Mouse (Mus musculus) heart, adult 18-20 months (tissue): ENCODE measurements around the gene Sept9. TPM values are rescaled to one million over a fixed set of nuclear protein-coding genes. Genes with fewer than 3 reads are reported as not detected.

Experiments
- DNase-seq, 2 experiments: peaks; one replicate each; pipeline ENCODE4 v3.0.0; 2021 to 2022; ENCODE audit warnings: mixed read lengths in 1 of 2
- total RNA-seq, 2 experiments: library from RNA; stranded (reverse); gene quantifications; 2 replicates each; pipeline ENCODE4 v1.2.3; 2021

The Sept9 gene
- total RNA-seq, 2 experiments from 2014 or later = 32.7 to 33.4 TPM

- no peak for DNase-seq
These were observed 24.0 kb upstream of the Sept9 start for GRCm38 (mm10) chr11:117175472-117175871.

- no peak for DNase-seq
These were observed 23.2 kb upstream of the Sept9 start for GRCm38 (mm10) chr11:117176304-117176703.

- no peak for DNase-seq
These were observed 22.6 kb upstream of the Sept9 start for GRCm38 (mm10) chr11:117176900-117177299.

- DNase-seq = peak; percentile 91 to 98
These were observed 22.0 kb upstream of the Sept9 start for GRCm38 (mm10) chr11:117177303-117177979.

- DNase-seq = no peak
These were observed 19.6 kb upstream of the Sept9 start for GRCm38 (mm10) chr11:117179902-117180301.

- DNase-seq = no peak
These were observed 16.7 kb upstream of the Sept9 start for GRCm38 (mm10) chr11:117182808-117183207.

- no peak for DNase-seq
These were observed 16.2 kb upstream of the Sept9 start for GRCm38 (mm10) chr11:117183299-117183698.

- no peak for DNase-seq
These were observed 15.6 kb upstream of the Sept9 start for GRCm38 (mm10) chr11:117183841-117184240.

- DNase-seq = no peak
These were observed 14.2 kb upstream of the Sept9 start for GRCm38 (mm10) chr11:117185076-117185933.

GRCm38 (mm10) chr11:117191524-117191923 lies 7.9 kb upstream of the Sept9 start:
- no peak for DNase-seq

- DNase-seq = peak in 1 of 2 experiments; percentile 38
These were observed 5.0 kb upstream of the Sept9 start for GRCm38 (mm10) chr11:117194475-117194937.

- DNase-seq = no peak
These were observed 3.8 kb upstream of the Sept9 start for GRCm38 (mm10) chr11:117195616-117196015.

- no peak for DNase-seq
These were observed 2.8 kb upstream of the Sept9 start for GRCm38 (mm10) chr11:117196681-117197080.

- no peak for DNase-seq
These were observed 1.3 kb upstream of the Sept9 start for GRCm38 (mm10) chr11:117198122-117198521.

- DNase-seq = no peak
These were observed 2.4 kb downstream of the Sept9 start for GRCm38 (mm10) chr11:117201846-117202245.

- DNase-seq = no peak
These were observed 5.1 kb downstream of the Sept9 start for GRCm38 (mm10) chr11:117204606-117205005.

- no peak for DNase-seq
These were observed 5.6 kb downstream of the Sept9 start for GRCm38 (mm10) chr11:117205042-117205441.

GRCm38 (mm10) chr11:117205447-117205846 lies 6.0 kb downstream of the Sept9 start:
- DNase-seq = no peak

GRCm38 (mm10) chr11:117207436-117207835 lies 8.0 kb downstream of the Sept9 start:
- no peak for DNase-seq

GRCm38 (mm10) chr11:117208151-117208673 lies 8.8 kb downstream of the Sept9 start:
- no peak for DNase-seq

- DNase-seq = no peak
These were observed 17.3 kb downstream of the Sept9 start for GRCm38 (mm10) chr11:117216713-117217112.

- DNase-seq = no peak
These were observed 18.6 kb downstream of the Sept9 start for GRCm38 (mm10) chr11:117218070-117218469.

- DNase-seq = no peak
These were observed 19.0 kb downstream of the Sept9 start for GRCm38 (mm10) chr11:117218498-117218897.
